Mouse (Mus musculus) small intestine, adult 2 months (tissue): Measurements from ENCODE around the gene Cd38.

ENCODE experiments used
- CTCF ChIP-seq: fragments of 200-500 bp; IDR thresholded peaks from 2 replicates; pipeline ENCODE4 v1.5.1; 2012; ENCODE audit warnings: low read depth, mild to moderate bottlenecking, control low read depth, inconsistent platforms, low read length, moderate library complexity, mixed read lengths; ENCODE audit not compliant: insufficient replicate concordance, insufficient read length; ENCODE audit errors: extremely low read depth
- POLR2A ChIP-seq: fragments of 200-500 bp; IDR thresholded peaks from 2 replicates; pipeline ENCODE4 v1.6.1; 2012; ENCODE audit warnings: low read depth, mild to moderate bottlenecking, control low read depth, inconsistent platforms, low read length, moderate library complexity

GRCm38 (mm10) chr5:43933269-43933668 lies 64.9 kb downstream of the Cd38 start:
- TF ChIP-seq POLR2A = no peak
- no peak for TF ChIP-seq CTCF
